Mouse (Mus musculus) bone marrow macrophage, adult 2 months (primary cell): Measurements from ENCODE around the gene Eif4a3. TPM values are rescaled to one million over a fixed set of nuclear protein-coding genes. Genes with fewer than 3 reads are reported as not detected.

ENCODE experiments used
- H3K27ac ChIP-seq: 2 replicates; pipeline ENCODE4 v1.5.1; 2012; ENCODE audit warnings: low read depth, low read length; ENCODE audit not compliant: insufficient read depth
- H3K4me1 ChIP-seq: 2 replicates; pipeline ENCODE4 v1.6.1; 2012; ENCODE audit warnings: low read length; ENCODE audit not compliant: control insufficient read depth, insufficient read depth
- H3K4me3 ChIP-seq: 2 replicates; pipeline ENCODE4 v1.5.1; 2012; ENCODE audit warnings: mild to moderate bottlenecking, low read length, moderate library complexity; ENCODE audit not compliant: insufficient read depth
- CTCF ChIP-seq: IDR thresholded peaks from 2 replicates; pipeline ENCODE4 v1.5.1; 2012; ENCODE audit warnings: low read depth, mild to moderate bottlenecking, low read length, moderate library complexity
- POLR2A ChIP-seq: IDR thresholded peaks from 2 replicates; pipeline ENCODE4 v1.6.1; 2012; ENCODE audit warnings: mild to moderate bottlenecking, low read depth, low read length, borderline replicate concordance
- polyA plus RNA-seq: library from polyadenylated mRNA; stranded (reverse); fragments of >200 nt; gene quantifications from 2 replicates; pipeline ENCODE4 v1.2.4, GENCODE M21; 2012; ENCODE audit not compliant: missing spikeins, insufficient read depth, insufficient read length

The Eif4a3 gene
- polyA plus RNA-seq = 105 and 120 TPM in 2 replicates

- Histone ChIP-seq H3K4me3 (peak within 1 kb of the TSS; percentile 99), H3K27ac (peak within 1 kb of the TSS; percentile 71), H3K4me1 (peaks cover 5% of the 10 kb centered on the region; the same call in 1 of the 2 replicates)
- TF ChIP-seq POLR2A (no peak), CTCF (no peak)
Measured at GRCm38 (mm10) chr11:119299391-119300245, at the start of gene Eif4a3. Eif4a3 (minus strand) TSS chr11:119300089.

GRCm38 (mm10) chr11:119347125-119347524 lies 47.2 kb upstream of the Eif4a3 start:
- TF ChIP-seq CTCF (no peak), POLR2A (no peak)
- no peak overlapping the region for H3K4me3 ChIP-seq
- no peak overlapping the region for H3K27ac ChIP-seq
- peaks cover 40% of the 10 kb centered on the region for H3K4me1 ChIP-seq

- Histone ChIP-seq H3K4me1 (peaks cover 33% of the 10 kb centered on the region), H3K4me3 (no peak overlapping the region), H3K27ac (no peak overlapping the region)
- TF ChIP-seq POLR2A = no peak
Measured at GRCm38 (mm10) chr11:119344865-119345264, 45.0 kb upstream of the Eif4a3 start.

- no peak overlapping the region for H3K4me3 ChIP-seq
- no peak overlapping the region for H3K27ac ChIP-seq
- peaks cover 33% of the 10 kb centered on the region for H3K4me1 ChIP-seq
- TF ChIP-seq CTCF (no peak), POLR2A (no peak)
Measured at GRCm38 (mm10) chr11:119344178-119344577, 44.3 kb upstream of the Eif4a3 start.

GRCm38 (mm10) chr11:119339637-119340036 lies 39.7 kb upstream of the Eif4a3 start:
- no peak for TF ChIP-seq POLR2A
- peak; percentile 20; the same call in 1 of the 2 replicates for TF ChIP-seq CTCF
- Histone ChIP-seq H3K4me3 (no peak overlapping the region), H3K27ac (no peak overlapping the region), H3K4me1 (peaks cover 4% of the 10 kb centered on the region)

- Histone ChIP-seq H3K27ac (no peak overlapping the region), H3K4me3 (no peak overlapping the region), H3K4me1 (no peaks in the 10 kb centered on the region)
- no peak for TF ChIP-seq POLR2A
- no peak for TF ChIP-seq CTCF
Measured at GRCm38 (mm10) chr11:119339179-119339578, 39.3 kb upstream of the Eif4a3 start.

- H3K4me1 ChIP-seq = no peaks in the 10 kb centered on the region
- no peak overlapping the region for H3K27ac ChIP-seq
- no peak overlapping the region for H3K4me3 ChIP-seq
- TF ChIP-seq POLR2A (no peak), CTCF (no peak)
Measured at GRCm38 (mm10) chr11:119338271-119339059, 38.6 kb upstream of the Eif4a3 start.

GRCm38 (mm10) chr11:119331970-119332369 lies 32.1 kb upstream of the Eif4a3 start:
- Histone ChIP-seq H3K4me3 (no peak overlapping the region), H3K4me1 (no peaks in the 10 kb centered on the region), H3K27ac (no peak overlapping the region)
- TF ChIP-seq CTCF = no peak
- no peak for TF ChIP-seq POLR2A

- Histone ChIP-seq H3K4me1 (no peaks in the 10 kb centered on the region), H3K4me3 (no peak overlapping the region), H3K27ac (no peak overlapping the region)
- TF ChIP-seq POLR2A = no peak
- no peak for TF ChIP-seq CTCF
Measured at GRCm38 (mm10) chr11:119330592-119330991, 30.7 kb upstream of the Eif4a3 start.

- TF ChIP-seq CTCF (peak; percentile 37; the same call in 1 of the 2 replicates), POLR2A (no peak)
- Histone ChIP-seq H3K4me1 (no peaks in the 10 kb centered on the region), H3K4me3 (no peak overlapping the region), H3K27ac (no peak overlapping the region)
Measured at GRCm38 (mm10) chr11:119325068-119325467, 25.2 kb upstream of the Eif4a3 start.
